Mouse (Mus musculus) c-Kit-positive CD71-positive TER-119-negative erythroid progenitor cells, embryonic 14.5 days (primary cell): ENCODE data around the gene Foxe3.
"Not testable (repeated sequence)": the region's sequence is repeated elsewhere in the genome, so short reads cannot be mapped to it uniquely, and the experiment has no call there.

Source experiments
- DNase-seq: peaks from one replicate; pipeline ENCODE4 v3.0.0-alpha.2; 2013; ENCODE audit warnings: low read depth

Foxe3 gene

GRCm38 (mm10) chr4:114925917-114926312, at the start of gene Foxe3:
TSS of gene Foxe3 (minus strand) at chr4:114926013.
- DNase-seq, result no peak

GRCm38 (mm10) chr4:114973229-114973740, 47.5 kb upstream of the Foxe3 start:
- no peak for DNase-seq

- DNase-seq, result no peak
Measured at GRCm38 (mm10) chr4:114970736-114971135, 44.9 kb upstream of the Foxe3 start.

GRCm38 (mm10) chr4:114960881-114961280, 35.1 kb upstream of the Foxe3 start:
- DNase-seq, result not testable (repeated sequence)

- DNase-seq, result no peak
Measured at GRCm38 (mm10) chr4:114959533-114959932, 33.7 kb upstream of the Foxe3 start.

GRCm38 (mm10) chr4:114958786-114959185, 33.0 kb upstream of the Foxe3 start:
- no peak for DNase-seq

GRCm38 (mm10) chr4:114958231-114958630, 32.4 kb upstream of the Foxe3 start:
- no peak for DNase-seq

- DNase-seq, result no peak
Measured at GRCm38 (mm10) chr4:114957403-114957802, 31.6 kb upstream of the Foxe3 start.

DNA sequence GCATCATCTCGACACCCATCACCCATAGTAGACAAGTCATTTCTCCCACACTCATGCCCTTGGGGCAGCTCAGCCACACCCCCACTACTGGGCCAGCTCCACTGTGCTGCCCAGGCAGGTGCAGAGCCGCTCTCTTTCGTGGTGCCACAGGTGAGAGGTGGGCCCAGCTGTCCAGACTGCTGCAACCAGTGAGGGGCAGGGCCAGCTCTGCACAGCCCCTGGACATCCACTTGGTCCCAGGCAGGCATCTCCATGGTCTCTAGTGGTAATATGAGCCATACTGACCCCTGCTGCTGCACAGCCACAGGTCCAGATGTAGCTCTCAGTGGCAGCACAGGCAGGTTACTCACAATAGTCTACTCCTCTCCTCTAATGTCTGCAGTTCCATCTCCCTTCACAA, 27.4 kb upstream of the Foxe3 start:
- DNase-seq, result no peak

DNA sequence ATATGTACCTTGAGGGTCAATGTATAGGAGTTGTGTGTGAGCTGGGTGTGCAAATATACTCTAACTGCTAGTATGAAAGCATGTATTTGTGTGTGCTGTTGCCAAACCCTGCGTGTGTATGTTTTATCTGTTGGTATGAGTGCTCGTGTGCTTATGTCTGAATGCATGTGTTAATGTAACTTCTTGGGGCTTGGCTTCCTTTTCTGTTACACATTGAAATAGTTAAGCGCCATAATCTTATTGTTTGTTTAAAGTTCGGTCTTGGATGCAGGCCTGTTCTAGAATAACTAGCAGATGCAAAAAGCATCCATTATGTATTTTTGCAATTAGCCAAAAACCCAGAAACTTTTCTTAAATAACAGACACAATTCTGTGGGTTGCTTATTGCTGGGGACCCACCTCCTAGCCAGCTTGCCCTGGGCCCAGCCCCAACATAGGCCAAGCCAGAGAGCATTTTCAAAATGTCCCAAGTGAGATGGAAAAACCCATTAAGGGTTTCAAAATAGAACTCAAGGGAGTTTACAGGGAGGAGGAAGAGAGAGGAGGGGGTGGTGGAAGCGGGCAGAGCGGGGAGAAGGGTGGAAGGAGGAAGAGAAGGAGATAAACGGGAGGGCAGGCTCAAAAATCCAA, 22.2 kb upstream of the Foxe3 start:
- DNase-seq, result no peak

DNA sequence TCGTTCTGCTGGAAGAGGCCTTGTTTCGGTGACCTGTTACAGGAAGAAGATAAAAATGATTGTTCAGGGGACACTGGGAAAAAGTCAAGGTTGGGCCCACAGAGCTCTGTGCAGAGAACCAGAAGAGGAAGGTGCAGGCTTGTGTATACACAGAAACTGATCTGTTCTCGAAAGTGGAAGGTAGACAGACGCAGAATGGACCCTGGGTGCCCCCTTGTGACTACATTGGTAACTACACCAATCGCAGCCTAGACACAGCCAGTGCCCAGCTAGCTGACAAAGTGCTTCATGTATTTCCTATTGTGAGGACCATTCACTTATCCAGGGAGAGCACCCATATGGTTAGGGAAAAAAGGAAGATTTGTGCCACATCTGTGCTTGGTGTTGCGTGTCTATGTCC, 21.6 kb upstream of the Foxe3 start:
- peak; percentile 24 for DNase-seq

DNA sequence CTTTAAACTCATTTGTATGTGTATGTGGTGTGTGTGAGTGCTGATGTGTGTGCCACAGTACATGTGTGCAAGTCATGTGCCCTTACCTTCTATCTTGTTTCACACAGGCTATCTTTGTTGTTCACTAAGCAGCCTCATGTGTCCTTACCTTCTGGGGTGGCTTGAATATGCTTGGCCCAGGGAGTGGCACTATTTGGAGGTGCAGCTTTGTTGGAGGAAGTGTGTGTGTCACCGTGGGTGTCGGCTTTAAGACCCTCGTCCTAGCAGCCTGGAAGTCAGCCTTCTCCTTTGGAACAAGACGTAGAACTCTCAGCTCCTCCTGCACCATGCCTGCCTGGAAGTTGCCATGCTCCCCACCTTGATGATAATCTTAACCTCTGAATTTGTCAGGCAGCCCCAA, 20.6 kb upstream of the Foxe3 start:
- DNase-seq, result no peak

- no peak for DNase-seq
Measured at GRCm38 (mm10) chr4:114945021-114945420, 19.2 kb upstream of the Foxe3 start.

GRCm38 (mm10) chr4:114942583-114942982, 16.8 kb upstream of the Foxe3 start:
- no peak for DNase-seq

DNA sequence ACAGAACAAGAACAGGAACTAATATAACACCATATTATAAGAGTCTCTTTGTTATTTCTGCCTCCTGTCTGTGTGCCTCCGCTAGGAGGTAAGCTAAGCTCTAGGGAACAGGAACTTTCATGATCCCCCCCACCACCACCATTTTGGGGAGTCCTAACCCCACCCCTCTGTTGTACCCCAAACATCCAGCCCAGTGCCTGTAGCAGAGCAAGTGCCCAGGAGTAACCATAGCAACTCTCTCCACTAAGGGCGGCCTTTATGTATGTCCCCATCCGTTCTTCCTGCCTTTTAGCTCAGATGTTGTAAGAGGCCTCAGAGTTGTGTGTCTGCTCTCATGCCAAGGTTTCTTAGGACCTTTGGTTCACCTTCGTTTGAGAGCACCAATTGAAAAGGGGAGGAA, 16.3 kb upstream of the Foxe3 start:
- no peak for DNase-seq

GRCm38 (mm10) chr4:114941311-114941710, 15.5 kb upstream of the Foxe3 start:
- no peak for DNase-seq

- no peak for DNase-seq
Measured at GRCm38 (mm10) chr4:114938248-114938647, 12.4 kb upstream of the Foxe3 start.

- no peak for DNase-seq
Measured at GRCm38 (mm10) chr4:114937459-114938047, 11.7 kb upstream of the Foxe3 start.

DNA sequence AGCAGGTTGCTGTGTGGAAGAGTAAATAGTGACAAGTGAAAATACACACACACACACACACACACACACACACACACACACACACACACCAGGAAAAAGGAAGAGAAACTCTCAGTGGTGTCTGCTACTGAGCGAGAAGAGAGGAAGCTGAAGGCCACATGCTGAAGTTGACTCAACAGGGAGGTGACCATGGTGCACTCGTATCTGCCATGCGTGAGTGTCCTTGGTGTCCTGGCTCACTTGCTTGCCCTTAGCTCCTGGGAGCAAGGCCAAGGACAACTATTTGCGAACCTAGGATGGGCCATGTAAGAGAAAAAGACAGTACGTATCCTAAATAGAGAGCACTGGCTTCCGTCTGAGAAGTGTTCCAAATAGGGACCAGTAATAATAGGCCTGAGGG, 8.4 kb upstream of the Foxe3 start:
- no peak for DNase-seq

DNA sequence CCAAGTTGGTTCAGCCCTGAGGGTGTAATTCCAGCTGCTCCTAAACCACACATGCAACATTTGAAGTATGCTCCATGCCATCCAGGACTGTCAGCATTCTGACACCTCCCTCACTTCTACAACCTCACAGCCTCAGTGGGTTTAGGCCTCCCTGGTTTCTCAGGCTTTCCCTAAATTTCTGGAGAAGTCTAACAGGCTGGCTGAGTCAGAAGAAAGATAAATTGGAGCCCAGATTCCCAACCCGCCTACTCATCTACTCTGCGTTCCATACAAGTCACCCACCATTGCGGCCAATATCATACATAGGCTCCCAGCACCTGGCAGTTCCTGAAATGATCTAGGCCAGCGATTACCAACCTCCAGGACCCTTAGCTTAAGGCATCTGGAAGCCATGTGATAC, 6.9 kb upstream of the Foxe3 start:
- no peak for DNase-seq

DNA sequence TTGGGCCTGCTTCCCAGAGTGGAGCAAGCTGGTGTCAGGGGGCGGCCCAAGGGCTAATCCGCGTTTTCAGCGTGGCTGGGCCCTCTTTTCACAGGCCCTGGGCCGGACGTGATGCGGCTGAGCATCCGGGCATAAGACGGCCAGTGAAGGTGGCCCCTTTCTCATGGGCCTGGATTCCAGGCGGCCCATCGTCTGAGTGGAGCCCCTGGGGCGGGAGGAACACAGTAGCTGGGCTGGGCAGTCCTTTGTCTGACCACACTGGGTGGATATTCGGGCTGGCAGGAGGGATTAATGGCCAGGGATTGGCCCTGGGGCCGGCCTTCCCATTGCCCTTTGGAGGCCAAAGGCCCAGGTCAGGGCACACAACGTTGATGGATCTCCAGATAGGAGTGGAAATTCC, 3.3 kb upstream of the Foxe3 start:
- DNase-seq, result no peak

DNA sequence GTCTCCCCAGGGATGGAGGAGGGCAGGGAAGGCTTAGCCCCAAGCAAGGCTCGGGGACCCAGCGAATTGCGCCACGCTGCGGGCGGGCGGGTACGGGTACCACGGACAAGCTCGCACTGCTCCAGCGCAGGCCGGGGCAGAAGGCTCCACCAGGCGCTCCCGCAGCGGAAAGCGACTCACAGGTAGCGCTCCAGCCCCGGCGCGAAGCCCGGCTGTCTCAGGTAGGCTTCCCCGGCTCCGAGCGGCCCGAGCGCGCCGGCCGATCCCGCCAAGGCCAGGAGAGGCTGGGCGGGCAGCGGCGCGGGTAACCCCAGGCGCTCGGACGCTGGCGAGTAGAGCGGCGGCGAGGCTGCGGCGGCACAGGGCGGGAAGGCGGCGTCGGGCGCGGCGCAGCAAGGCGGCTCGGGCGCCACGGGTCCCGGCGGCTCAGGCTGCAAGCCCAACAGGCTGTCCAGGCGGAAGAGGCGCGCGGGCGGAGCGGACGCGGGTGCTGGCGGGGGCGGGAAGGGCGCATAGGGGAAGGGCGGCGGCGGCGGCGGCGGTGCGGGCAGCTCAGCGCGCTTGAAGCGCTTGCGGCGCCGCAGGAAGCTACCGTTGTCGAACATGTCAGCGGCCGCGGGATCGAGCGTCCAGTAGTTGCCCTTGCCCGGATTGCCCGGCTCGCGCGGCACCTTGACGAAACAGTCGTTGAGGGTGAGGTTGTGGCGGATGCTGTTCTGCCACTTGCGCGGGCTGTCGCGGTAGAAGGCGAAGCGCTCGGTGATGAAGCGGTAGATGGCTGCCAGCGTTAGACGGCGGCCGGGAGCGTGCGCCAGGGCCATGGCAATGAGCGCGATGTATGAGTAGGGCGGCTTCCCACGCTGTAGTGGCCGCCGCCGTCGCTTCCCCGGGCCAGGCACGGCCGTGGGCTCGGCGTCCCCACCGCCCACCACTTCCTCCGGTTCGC, 569 bp downstream of the Foxe3 start:
- DNase-seq, result no peak

- no peak for DNase-seq
Measured at GRCm38 (mm10) chr4:114917091-114917490, 8.7 kb downstream of the Foxe3 start.
